In the genomic region with DNA sequence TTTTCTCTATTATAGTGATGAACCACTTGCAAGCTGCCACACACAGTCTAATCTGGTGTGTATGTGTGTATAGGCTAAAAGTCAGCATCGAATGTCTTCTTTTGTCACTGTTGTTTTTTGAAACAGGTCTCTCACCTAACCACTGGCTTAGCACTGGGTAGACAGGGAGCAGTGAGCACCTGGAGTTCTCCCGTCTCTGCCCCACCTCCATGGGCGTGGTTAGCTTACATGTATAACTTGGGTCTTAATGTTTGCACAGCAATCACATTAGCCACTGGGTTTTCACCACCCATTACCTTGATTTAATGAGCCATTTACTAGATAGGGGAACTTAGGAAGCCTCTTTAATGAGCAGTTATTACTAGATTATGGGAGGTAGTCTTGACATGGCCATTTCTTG, we compare ENCODE assay signal across 19 mouse cellular contexts. TPM values are rescaled to one million over a fixed set of nuclear protein-coding genes. Genes with fewer than 3 reads are reported as not detected.
"Had no signal": no experiment of that assay in that cellular context is flagged by ENCODE, and none has a peak within 500 bp of the region (broad histone marks: within the 10 kb centered on the region; RNA-seq: fewer than 3 reads in every experiment).

No protein-coding gene starts in this region.

- H3K9ac ChIP-seq: kidney, embryonic 15.5 days; liver, embryonic 13.5 days; midbrain, embryonic 12.5 days; midbrain, embryonic 15.5 days; neural tube, embryonic 12.5 days; neural tube, embryonic 15.5 days had no signal

- DNase-seq: kidney, adult 8-10 months; kidney, postnatal 10 days; kidney, postnatal 36 days; layer of hippocampus, postnatal 36 days; liver, embryonic 13.5 days; lung, adult 2 months; right cerebral cortex, adult 18-20 months; right cerebral cortex, postnatal 14 days; right cerebral cortex, postnatal 4 days; thymus, postnatal 25 days had no signal

- H3K27ac ChIP-seq: kidney, embryonic 15.5 days; left cerebral cortex, adult 2 months; liver, embryonic 13.5 days; macrophage; midbrain, embryonic 12.5 days; midbrain, embryonic 15.5 days; neural tube, embryonic 12.5 days; neural tube, embryonic 15.5 days had no signal

- H3K9me3 ChIP-seq: kidney, embryonic 15.5 days; liver, embryonic 13.5 days; midbrain, embryonic 12.5 days; midbrain, embryonic 15.5 days; neural tube, embryonic 12.5 days; neural tube, embryonic 15.5 days had no signal

- H3K4me1 ChIP-seq: kidney, embryonic 15.5 days; liver, embryonic 13.5 days; midbrain, embryonic 12.5 days; midbrain, embryonic 15.5 days; neural tube, embryonic 12.5 days; neural tube, embryonic 15.5 days had no signal

- ATAC-seq: midbrain, embryonic 15.5 days had no signal

- H3K4me2 ChIP-seq: kidney, embryonic 15.5 days; liver, embryonic 13.5 days; midbrain, embryonic 12.5 days; midbrain, embryonic 15.5 days; neural tube, embryonic 12.5 days; neural tube, embryonic 15.5 days had no signal

- H3K4me3 ChIP-seq: kidney, embryonic 15.5 days; left cerebral cortex, adult 2 months; liver, embryonic 13.5 days; midbrain, embryonic 12.5 days; midbrain, embryonic 15.5 days; neural tube, embryonic 12.5 days; neural tube, embryonic 15.5 days had no signal

- H3K27me3 ChIP-seq: kidney, embryonic 15.5 days; liver, embryonic 13.5 days; midbrain, embryonic 12.5 days; midbrain, embryonic 15.5 days; neural tube, embryonic 12.5 days; neural tube, embryonic 15.5 days had no signal

RNA-seq across cellular contexts. Expression of a gene that starts 47.2 kb away (rescaled TPM):
- total RNA-seq: liver, adult 2 months; megakaryocyte, adult 5-6 weeks had no signal
- polyA plus RNA-seq: liver, adult 2 months had no signal
